Mouse (Mus musculus) cortical plate, adult 2 months (tissue): Measurements from ENCODE around the gene B3gntl1.

ENCODE experiments used
- CTCF ChIP-seq: fragments of 200-500 bp; IDR thresholded peaks from 2 replicates; pipeline ENCODE4 v1.5.1; 2011; ENCODE audit warnings: mild to moderate bottlenecking, control low read depth, low read length; ENCODE audit not compliant: insufficient read depth; ENCODE audit errors: extremely low read depth
- POLR2A ChIP-seq: fragments of 200-500 bp; IDR thresholded peaks from 2 replicates; pipeline ENCODE4 v1.6.1; 2011; ENCODE audit warnings: mild to moderate bottlenecking, low read length, control low read depth; ENCODE audit not compliant: insufficient read depth; ENCODE audit errors: extremely low read depth

- TF ChIP-seq POLR2A, result no peak
- TF ChIP-seq CTCF, result no peak
These were observed 71.5 kb downstream of the B3gntl1 start for GRCm38 (mm10) chr11:121601422-121601821.
